Mouse (Mus musculus): Measurements from ENCODE around the gene Bud23. TPM values are rescaled to one million over a fixed set of nuclear protein-coding genes. Genes with fewer than 3 reads are reported as not detected.

Gene Bud23
- total RNA-seq, 2 experiments from 2014 or later, result 25.8 to 26.2 TPM

- DNase-seq, result peak; percentile 72
- Histone ChIP-seq H3K27ac (0 out of 2 replicates have a peak overlapping the region, but pooled peaks have one; percentile 0), H3K4me3 (peak overlapping the region; percentile 30)
- TF ChIP-seq CTCF (IDR thresholded peaks at IDR 0.05), result no peak
- intact Hi-C loops (cut with DNase I), result no loop called here
Measured at GRCm38 (mm10) chr5:135029007-135029854, 35.5 kb downstream of the Bud23 start.

- no peak for TF ChIP-seq CTCF (IDR thresholded peaks at IDR 0.05)
- no peak overlapping the region for H3K27ac ChIP-seq
- no peak overlapping the region for H3K4me3 ChIP-seq
- intact Hi-C loops (cut with DNase I), result no loop called here
- no peak for DNase-seq
Measured at GRCm38 (mm10) chr5:135025899-135026298, 38.9 kb downstream of the Bud23 start.

- TF ChIP-seq CTCF (IDR thresholded peaks at IDR 0.05), result no peak
- intact Hi-C loops (cut with DNase I), result no loop called here
- Histone ChIP-seq H3K27ac (no peak overlapping the region), H3K4me3 (no peak overlapping the region)
- DNase-seq, result no peak
Measured at GRCm38 (mm10) chr5:135024665-135025224, 40.0 kb downstream of the Bud23 start.

- H3K27ac ChIP-seq, result peak within 1 kb of the TSS; percentile 78
- peak; percentile 92 for DNase-seq
- intact Hi-C loops (cut with DNase I), result no loop called here
- no peak for TF ChIP-seq CTCF (IDR thresholded peaks at IDR 0.05)
- peak within 1 kb of the TSS; percentile 91 for H3K4me3 ChIP-seq
Measured at GRCm38 (mm10) chr5:135023344-135024173, 41.2 kb downstream of the Bud23 start, which contains the start of gene Stx1a. TSS of gene Stx1a (plus strand) at chr5:135023482.

GRCm38 (mm10) chr5:135021814-135022213 is 42.9 kb downstream of the Bud23 start:
- intact Hi-C loops (cut with DNase I), result no loop called here
- H3K27ac ChIP-seq, result no peak overlapping the region
- DNase-seq, result peak; percentile 51

GRCm38 (mm10) chr5:135016224-135016759 is 48.5 kb downstream of the Bud23 start:
- intact Hi-C loops (cut with DNase I), result loop anchor here (5.0 kb wide), 2 partner anchors 86 to 176 kb away; no protein-coding TSS in a partner anchor
- Histone ChIP-seq H3K27ac (no peak overlapping the region), H3K4me3 (no peak overlapping the region)
- DNase-seq, result no peak
- peak; percentile 42 for TF ChIP-seq CTCF (IDR thresholded peaks at IDR 0.05)

More at GRCm38 (mm10) chr5:135021814-135022213, 42.9 kb downstream of the Bud23 start:
- no peak overlapping the region for H3K4me3 ChIP-seq
- TF ChIP-seq CTCF (IDR thresholded peaks at IDR 0.05), result no peak

- intact Hi-C loops (cut with DNase I), result loop anchor here (5.0 kb wide), 2 partner anchors 87 to 177 kb away; no protein-coding TSS in a partner anchor
- Histone ChIP-seq H3K27ac (no peak overlapping the region), H3K4me3 (no peak overlapping the region)
- TF ChIP-seq CTCF (IDR thresholded peaks at IDR 0.05), result no peak; the same call in none of the 2 replicates
- peak; percentile 87 for DNase-seq
Measured at GRCm38 (mm10) chr5:135015497-135015896, 49.3 kb downstream of the Bud23 start.

GRCm38 (mm10) chr5:135012671-135013441 is 51.9 kb downstream of the Bud23 start:
- intact Hi-C loops (cut with DNase I), result loop anchor here (5.0 kb wide), 1 partner anchor 49 kb away; the partner anchor contains the start of genes Bud23 and Dnajc30
- Histone ChIP-seq H3K4me3 (no peak overlapping the region; the same call in 1 of the 2 replicates), H3K27ac (peak overlapping the region; percentile 24; the same call in 1 of the 2 replicates)
- peak; percentile 70 for TF ChIP-seq CTCF (IDR thresholded peaks at IDR 0.05)
- peak; percentile 84 for DNase-seq

- peak overlapping the region; percentile 28 for H3K4me3 ChIP-seq
- intact Hi-C loops (cut with DNase I), result loop anchor here (5.0 kb wide), 1 partner anchor 50 kb away; the partner anchor contains the start of genes Bud23 and Dnajc30
- DNase-seq, result peak; percentile 39
- H3K27ac ChIP-seq, result peak overlapping the region; percentile 24; the same call in 1 of the 2 replicates
- TF ChIP-seq CTCF (IDR thresholded peaks at IDR 0.05), result no peak
Measured at GRCm38 (mm10) chr5:135011809-135012613, 52.7 kb downstream of the Bud23 start.
